Mouse (Mus musculus): ENCODE measurements around the gene Vmn1r87. TPM values are rescaled to one million over a fixed set of nuclear protein-coding genes. Genes with fewer than 3 reads are reported as not detected.
"Not testable (repeated sequence)": the region's sequence is repeated elsewhere in the genome, so short reads cannot be mapped to it uniquely, and the experiment has no call there.

Gene Vmn1r87
- not detected in 2 replicates for polyA plus RNA-seq (2014; fragmentation: Nextera tagmentation; extraction: Ambion mirVana)

DNA sequence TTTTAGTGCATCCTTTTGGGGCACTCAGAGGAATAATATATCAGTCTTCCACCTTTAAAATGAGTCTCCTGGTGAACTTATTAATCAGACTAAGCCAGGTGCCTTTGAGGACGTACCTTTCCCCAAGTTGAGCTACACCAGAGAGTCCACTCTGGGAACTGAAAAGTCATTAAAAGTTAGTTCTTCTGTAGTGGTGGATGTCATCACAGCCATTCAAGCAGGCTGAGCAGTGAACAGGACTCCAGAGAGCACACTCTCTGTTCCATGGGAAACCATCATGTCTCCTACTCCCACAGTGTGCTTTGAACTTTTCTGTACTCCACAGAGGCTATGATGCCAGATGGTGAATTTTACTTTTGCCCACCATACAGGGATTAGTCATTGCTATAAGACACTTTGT lies at the start of gene Vmn1r87:
TSS of gene Vmn1r87 (minus strand) at position 101 of the 400 bp plus-strand sequence.
- 83% methylated on average over 1 of the region's 1 CpGs for WGBS
- ATAC-seq: no peak

DNA sequence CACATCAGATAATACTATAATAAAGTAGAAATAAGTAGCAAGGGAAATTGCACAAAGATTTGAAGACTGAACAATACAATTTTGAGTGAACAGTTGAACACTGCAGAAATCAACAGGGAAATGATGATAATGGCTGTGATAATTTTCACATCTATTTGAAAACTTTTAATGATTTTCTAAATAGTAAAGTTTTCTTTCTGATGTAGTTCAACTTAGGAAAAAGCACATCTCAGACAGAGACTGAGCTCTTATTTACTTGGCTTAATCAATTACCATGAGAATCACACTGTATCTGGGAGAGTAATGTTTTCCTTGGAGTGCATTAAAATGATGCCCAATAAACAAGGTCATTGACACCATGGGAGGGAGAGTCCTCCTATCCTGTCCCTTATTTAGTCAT lies 19.3 kb upstream of the Vmn1r87 start, which contains the start of gene Vmn1r88:
TSS of gene Vmn1r88 (plus strand) at position 301 of the 400 bp plus-strand sequence.
- H3K4me2 ChIP-seq (ENCODE audit: low read length): no peak within 1 kb of the TSS
- H3K27me3 ChIP-seq (replicated peaks; ENCODE audit: control insufficient read depth, insufficient read depth, low read length): no peaks in the 10 kb centered on the region
- H3K4me1 ChIP-seq (ENCODE audit: control insufficient read depth, insufficient read depth, low read length): no peaks in the 10 kb centered on the region
- no peaks in the 10 kb centered on the region for H3K36me3 ChIP-seq (ENCODE audit: control insufficient read depth, insufficient read depth, low read length)
- DNase-seq (ENCODE audit: low spot score) (no peak), ATAC-seq (no peak)
- H3K9me3 ChIP-seq (replicated peaks; ENCODE audit: control insufficient read depth, low read length): no peaks in the 10 kb centered on the region
- no peak within 1 kb of the TSS for H3K9ac ChIP-seq (ENCODE audit: low read length)
- H3K4me3 ChIP-seq (ENCODE audit: low read depth, low read length): no peak within 1 kb of the TSS
- H3K27ac ChIP-seq (ENCODE audit: low read depth, low read length): no peak within 1 kb of the TSS

More for the DNA sequence above, at the start of gene Vmn1r87:
- Histone ChIP-seq H3K27me3 (replicated peaks; ENCODE audit: control insufficient read depth, insufficient read depth, low read length) (no peaks in the 10 kb centered on the region), H3K9me3 (replicated peaks; ENCODE audit: control insufficient read depth, low read length) (no peaks in the 10 kb centered on the region), H3K4me2 (ENCODE audit: low read length) (no peak within 1 kb of the TSS), H3K27ac (ENCODE audit: low read depth, low read length) (no peak within 1 kb of the TSS), H3K4me1 (ENCODE audit: control insufficient read depth, insufficient read depth, low read length) (no peaks in the 10 kb centered on the region), H3K4me3 (ENCODE audit: low read depth, low read length) (no peak within 1 kb of the TSS), H3K36me3 (ENCODE audit: control insufficient read depth, insufficient read depth, low read length) (no peaks in the 10 kb centered on the region), H3K9ac (ENCODE audit: low read length) (no peak within 1 kb of the TSS)
- DNase-seq (ENCODE audit: low spot score): no peak

DNA sequence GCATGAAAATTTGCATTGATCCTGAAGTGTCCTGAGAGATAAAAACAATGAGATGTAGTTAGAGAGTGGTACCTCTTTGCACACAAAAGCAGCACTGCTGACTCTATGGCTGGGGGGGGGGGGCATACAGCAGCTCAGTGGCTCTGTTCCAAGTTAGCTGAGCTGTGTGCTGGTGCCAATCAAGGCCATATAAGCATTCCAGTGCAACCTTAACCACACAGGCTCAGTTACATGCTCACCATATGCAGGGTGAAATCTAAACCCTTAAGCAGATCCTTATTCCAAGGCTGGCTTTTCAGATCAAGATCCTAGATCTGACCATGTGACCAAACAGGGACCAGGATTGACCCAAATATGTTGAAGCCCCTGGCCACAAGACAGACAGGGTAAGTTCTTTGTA lies 2.6 kb downstream of the Vmn1r87 start:
- Histone ChIP-seq H3K27me3 (replicated peaks; ENCODE audit: control insufficient read depth, insufficient read depth, low read length) (no peaks in the 10 kb centered on the region), H3K4me2 (ENCODE audit: low read length) (no peak overlapping the region), H3K4me1 (ENCODE audit: control insufficient read depth, insufficient read depth, low read length) (no peaks in the 10 kb centered on the region), H3K9me3 (replicated peaks; ENCODE audit: control insufficient read depth, low read length) (no peaks in the 10 kb centered on the region), H3K4me3 (ENCODE audit: low read depth, low read length) (no peak overlapping the region), H3K36me3 (ENCODE audit: control insufficient read depth, insufficient read depth, low read length) (no peaks in the 10 kb centered on the region), H3K9ac (ENCODE audit: low read length) (no peak overlapping the region), H3K27ac (ENCODE audit: low read depth, low read length) (no peak overlapping the region)
- DNase-seq (ENCODE audit: low spot score): no peak
- no peak for ATAC-seq

DNA sequence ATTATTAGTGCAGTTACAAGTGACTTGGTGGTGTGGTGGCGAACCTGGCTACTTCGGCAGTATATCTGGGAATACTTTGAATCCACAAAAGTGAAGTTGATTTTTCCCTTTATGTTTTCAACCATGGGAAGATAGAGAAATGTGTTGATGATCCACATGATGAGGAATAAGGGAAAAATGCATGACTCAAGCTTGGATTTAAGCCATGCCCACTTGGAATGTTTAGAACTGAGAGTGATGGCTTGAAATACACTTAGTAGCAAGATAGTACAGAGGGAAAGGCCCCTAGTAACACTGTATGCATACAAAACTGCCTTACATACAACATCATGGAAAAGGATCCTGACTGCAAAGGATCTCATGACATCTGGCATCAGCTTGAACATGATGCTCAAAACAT lies 8.1 kb downstream of the Vmn1r87 start:
- Histone ChIP-seq H3K4me1 (ENCODE audit: control insufficient read depth, insufficient read depth, low read length) (no peaks in the 10 kb centered on the region), H3K4me3 (ENCODE audit: low read depth, low read length) (no peak overlapping the region), H3K9ac (ENCODE audit: low read length) (no peak overlapping the region), H3K9me3 (replicated peaks; ENCODE audit: control insufficient read depth, low read length) (no peaks in the 10 kb centered on the region), H3K36me3 (ENCODE audit: control insufficient read depth, insufficient read depth, low read length) (no peaks in the 10 kb centered on the region), H3K27ac (ENCODE audit: low read depth, low read length) (no peak overlapping the region), H3K27me3 (replicated peaks; ENCODE audit: control insufficient read depth, insufficient read depth, low read length) (no peaks in the 10 kb centered on the region), H3K4me2 (ENCODE audit: low read length) (no peak overlapping the region)
- no peak for ATAC-seq
- no peak for DNase-seq (ENCODE audit: low spot score)
- 91% methylated on average over 2 of the region's 2 CpGs for WGBS

DNA sequence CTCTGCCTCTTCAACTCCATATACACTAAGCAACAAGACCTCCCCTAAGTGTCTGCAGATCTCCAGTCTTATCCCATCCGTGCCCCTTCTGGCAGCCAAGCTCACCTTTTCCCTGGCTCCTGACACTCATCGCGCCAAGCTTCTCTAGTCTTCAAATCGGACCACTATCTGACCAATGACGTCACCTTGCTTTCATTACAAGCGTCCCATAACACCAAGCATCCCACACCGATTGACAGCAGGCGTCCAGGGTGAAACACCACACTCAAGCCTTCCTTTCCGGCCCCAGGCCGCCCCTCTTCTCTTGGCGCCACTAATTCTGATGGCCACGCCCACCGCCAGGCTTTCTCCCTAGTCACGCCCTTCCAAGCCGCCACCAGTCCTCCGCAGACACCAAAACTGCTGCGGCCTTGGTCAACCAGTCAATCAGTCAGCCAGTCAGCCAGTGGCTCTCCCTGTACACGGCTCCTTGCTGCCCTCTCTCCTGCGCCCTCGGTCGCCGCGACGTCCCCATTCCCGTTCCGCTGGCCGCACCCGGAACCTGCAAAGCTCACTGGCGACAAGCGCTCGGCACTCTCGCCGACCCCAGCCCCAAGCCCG lies 16.3 kb downstream of the Vmn1r87 start:
- H3K9ac ChIP-seq (ENCODE audit: low read length): not testable (repeated sequence)
- peak overlapping the region; percentile 39 for H3K4me2 ChIP-seq (ENCODE audit: low read length)
- ATAC-seq: peak; percentile 86

DNA sequence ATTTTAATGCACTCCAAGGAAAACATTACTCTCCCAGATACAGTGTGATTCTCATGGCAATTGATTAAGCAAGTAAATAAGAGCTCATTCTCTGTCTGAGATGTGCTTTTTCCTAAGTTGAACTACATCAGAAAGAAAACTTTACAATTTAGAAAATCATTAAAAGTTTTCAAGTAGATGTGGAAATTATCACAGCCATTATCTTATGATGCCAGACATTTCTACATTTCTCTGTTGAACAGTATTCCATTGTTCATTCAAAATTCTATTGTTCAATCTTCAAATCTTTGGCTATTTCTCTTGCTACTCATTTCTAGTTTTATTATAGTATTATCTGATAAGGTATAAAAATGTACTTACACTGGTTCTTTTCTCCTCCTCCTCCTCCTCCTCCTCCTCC lies 20.1 kb downstream of the Vmn1r87 start, which contains the start of gene Vmn1r86:
TSS of gene Vmn1r86 (minus strand) at position 101 of the 400 bp plus-strand sequence.
- ATAC-seq: no peak

More for the DNA sequence above, 16.3 kb downstream of the Vmn1r87 start:
- 0 out of 2 replicates have a peak overlapping the region, but pooled peaks have one; percentile 13 for H3K4me3 ChIP-seq (ENCODE audit: low read depth, low read length)
- not testable (repeated sequence) for H3K27me3 ChIP-seq (replicated peaks; ENCODE audit: control insufficient read depth, insufficient read depth, low read length); H3K9me3 ChIP-seq (replicated peaks; ENCODE audit: control insufficient read depth, low read length); H3K4me1 ChIP-seq (ENCODE audit: control insufficient read depth, insufficient read depth, low read length); DNase-seq (ENCODE audit: low spot score); H3K27ac ChIP-seq (ENCODE audit: low read depth, low read length); H3K36me3 ChIP-seq (ENCODE audit: control insufficient read depth, insufficient read depth, low read length)
- under 1% methylated on average over 10 of the region's 34 CpGs for WGBS

DNA sequence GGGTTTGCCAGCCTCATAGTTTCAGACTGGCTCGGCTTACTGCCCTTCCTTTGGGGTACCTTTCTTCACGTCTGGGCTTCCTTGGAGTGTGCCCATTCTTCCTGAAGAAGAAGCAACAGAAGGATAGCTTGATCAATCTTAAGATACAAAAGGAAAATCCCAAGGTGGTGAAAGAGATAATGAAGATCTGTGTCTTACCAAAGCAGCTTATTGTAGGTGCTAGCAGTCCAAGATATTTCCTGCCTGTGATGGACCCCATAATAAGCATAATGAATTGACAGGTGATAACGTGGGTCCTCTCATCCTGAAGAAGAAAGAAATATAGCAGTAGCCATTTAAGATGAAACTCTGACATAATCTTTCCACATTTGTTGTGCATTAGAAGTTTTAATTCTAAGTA lies 44.9 kb downstream of the Vmn1r87 start, which contains the start of gene Vmn1r85:
TSS of gene Vmn1r85 (minus strand) at position 101 of the 400 bp plus-strand sequence.
- no peaks in the 10 kb centered on the region for H3K4me1 ChIP-seq (ENCODE audit: control insufficient read depth, insufficient read depth, low read length)
- H3K9ac ChIP-seq (ENCODE audit: low read length): no peak within 1 kb of the TSS
- whole genome bisulfite sequencing: 51% methylated on average over 3 of the region's 3 CpGs
- no peak for DNase-seq (ENCODE audit: low spot score)
- H3K4me2 ChIP-seq (ENCODE audit: low read length): no peak within 1 kb of the TSS
- H3K27ac ChIP-seq (ENCODE audit: low read depth, low read length): no peak within 1 kb of the TSS
- no peaks in the 10 kb centered on the region for H3K9me3 ChIP-seq (replicated peaks; ENCODE audit: control insufficient read depth, low read length)
- no peaks in the 10 kb centered on the region for H3K27me3 ChIP-seq (replicated peaks; ENCODE audit: control insufficient read depth, insufficient read depth, low read length)
- H3K4me3 ChIP-seq (ENCODE audit: low read depth, low read length): no peak within 1 kb of the TSS
- H3K36me3 ChIP-seq (ENCODE audit: control insufficient read depth, insufficient read depth, low read length): no peaks in the 10 kb centered on the region
- ATAC-seq: no peak

More for the DNA sequence above, 20.1 kb downstream of the Vmn1r87 start, which contains the start of gene Vmn1r86:
- Histone ChIP-seq H3K4me2 (ENCODE audit: low read length) (no peak within 1 kb of the TSS), H3K27me3 (replicated peaks; ENCODE audit: control insufficient read depth, insufficient read depth, low read length) (no peaks in the 10 kb centered on the region), H3K27ac (ENCODE audit: low read depth, low read length) (no peak within 1 kb of the TSS), H3K4me3 (ENCODE audit: low read depth, low read length) (no peak within 1 kb of the TSS), H3K9ac (ENCODE audit: low read length) (no peak within 1 kb of the TSS), H3K36me3 (ENCODE audit: control insufficient read depth, insufficient read depth, low read length) (no peaks in the 10 kb centered on the region), H3K9me3 (replicated peaks; ENCODE audit: control insufficient read depth, low read length) (no peaks in the 10 kb centered on the region), H3K4me1 (ENCODE audit: control insufficient read depth, insufficient read depth, low read length) (no peaks in the 10 kb centered on the region)
- DNase-seq (ENCODE audit: low spot score): no peak

Other genes with a start within 250 kb of the Vmn1r87 start
- 15.4 and 16.3 TPM in 2 replicates for gene Zscan22, start 242.3 kb downstream of the Vmn1r87 start, polyA plus RNA-seq (2014; fragmentation: Nextera tagmentation; extraction: Ambion mirVana)
- 740 and 1,089 TPM in 2 replicates for gene Rps5, start 217.9 kb downstream of the Vmn1r87 start, polyA plus RNA-seq (2014; fragmentation: Nextera tagmentation; extraction: Ambion mirVana)
- gene Rnf225, start 212.7 kb downstream of the Vmn1r87 start, polyA plus RNA-seq (2014; fragmentation: Nextera tagmentation; extraction: Ambion mirVana): 0.48 and 0.57 TPM in 2 replicates
- 10.1 and 11.4 TPM in 2 replicates for gene Zfp324, start 174.3 kb downstream of the Vmn1r87 start, polyA plus RNA-seq (2014; fragmentation: Nextera tagmentation; extraction: Ambion mirVana)
- gene Zfp446, start 162.3 kb downstream of the Vmn1r87 start, polyA plus RNA-seq (2014; fragmentation: Nextera tagmentation; extraction: Ambion mirVana): 4.5 and 4.9 TPM in 2 replicates
- 0.10 TPM in 1 of 2 replicates, not detected in the other for gene Slc27a5, start 142.0 kb downstream of the Vmn1r87 start, polyA plus RNA-seq (2014; fragmentation: Nextera tagmentation; extraction: Ambion mirVana)
- 266 and 317 TPM in 2 replicates for gene Trim28, start 141.0 kb downstream of the Vmn1r87 start, polyA plus RNA-seq (2014; fragmentation: Nextera tagmentation; extraction: Ambion mirVana)
- 34.7 and 41.1 TPM in 2 replicates for gene Zbtb45, start 130.1 kb downstream of the Vmn1r87 start, polyA plus RNA-seq (2014; fragmentation: Nextera tagmentation; extraction: Ambion mirVana)
- gene Chmp2a, start 105.3 kb downstream of the Vmn1r87 start, polyA plus RNA-seq (2014; fragmentation: Nextera tagmentation; extraction: Ambion mirVana): 189 and 215 TPM in 2 replicates
- 73.4 and 77.9 TPM in 2 replicates for gene Ube2m, start 101.9 kb downstream of the Vmn1r87 start, polyA plus RNA-seq (2014; fragmentation: Nextera tagmentation; extraction: Ambion mirVana)
- gene Mzf1, start 85.4 kb downstream of the Vmn1r87 start, polyA plus RNA-seq (2014; fragmentation: Nextera tagmentation; extraction: Ambion mirVana): 4.0 and 6.3 TPM in 2 replicates
- 0.04 and 0.06 TPM in 2 replicates for gene Vmn1r85, start 45.0 kb downstream of the Vmn1r87 start, polyA plus RNA-seq (2014; fragmentation: Nextera tagmentation; extraction: Ambion mirVana)
- gene Vmn1r86, start 20.2 kb downstream of the Vmn1r87 start, polyA plus RNA-seq (2014; fragmentation: Nextera tagmentation; extraction: Ambion mirVana): not detected in 2 replicates
- not detected in 2 replicates for gene Vmn1r88, start 19.4 kb upstream of the Vmn1r87 start, polyA plus RNA-seq (2014; fragmentation: Nextera tagmentation; extraction: Ambion mirVana)
- not detected in 2 replicates for gene Vmn1r89, start 72.9 kb upstream of the Vmn1r87 start, polyA plus RNA-seq (2014; fragmentation: Nextera tagmentation; extraction: Ambion mirVana)
- gene Lig1, start 137.1 kb upstream of the Vmn1r87 start, polyA plus RNA-seq (2014; fragmentation: Nextera tagmentation; extraction: Ambion mirVana): 54.9 and 62.0 TPM in 2 replicates
- gene Zswim9, start 138.6 kb upstream of the Vmn1r87 start, polyA plus RNA-seq (2014; fragmentation: Nextera tagmentation; extraction: Ambion mirVana): 7.1 and 9.0 TPM in 2 replicates
- 0.35 and 0.36 TPM in 2 replicates for gene Pla2g4c, start 184.5 kb upstream of the Vmn1r87 start, polyA plus RNA-seq (2014; fragmentation: Nextera tagmentation; extraction: Ambion mirVana)

Data from forebrain, embryonic 14.5 days (tissue).